Mouse (Mus musculus): ENCODE data around the gene Trmt10a. TPM values are rescaled to one million over a fixed set of nuclear protein-coding genes. Genes with fewer than 3 reads are reported as not detected.

The Trmt10a gene
- polyA plus RNA-seq, 1 experiment from 2014 or later, result 5.2 TPM

DNA sequence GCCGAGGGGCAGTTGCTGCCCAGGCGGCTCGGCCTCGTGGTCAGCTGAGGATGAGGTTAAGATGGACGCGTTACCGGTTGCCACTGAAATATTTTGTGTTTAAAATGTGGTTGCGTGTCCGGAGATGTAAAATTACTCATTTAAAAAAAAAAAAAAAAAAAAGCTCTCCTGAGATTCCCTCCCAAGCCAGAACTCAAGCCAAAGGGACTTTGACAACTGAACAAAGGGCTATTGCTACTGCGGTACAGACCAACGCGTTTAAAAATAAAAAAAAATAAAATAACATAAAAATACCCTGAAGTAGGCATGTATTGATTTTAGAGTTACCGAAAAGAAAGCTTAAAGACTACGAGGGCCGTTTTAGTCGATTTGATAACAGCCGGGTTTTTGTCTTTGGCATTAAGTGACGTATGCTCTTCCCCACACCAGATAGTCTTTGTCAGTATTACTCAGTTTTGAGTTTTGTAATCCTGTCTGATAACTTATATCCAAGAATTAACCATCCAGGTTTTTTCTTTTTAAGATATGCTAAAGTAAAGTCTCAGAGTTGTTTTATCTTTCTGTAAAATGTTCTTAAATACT, 903 bp downstream of the Trmt10a start:
- Histone ChIP-seq H3K27ac (ENCODE audit: low read length) (peak overlapping the region; percentile 100), H3K27me3 (ENCODE audit: control insufficient read depth, insufficient read depth, low read length) (no peaks in the 10 kb centered on the region), H3K4me3 (ENCODE audit: low read length) (peak overlapping the region; percentile 81), H3K36me3 (ENCODE audit: control insufficient read depth, insufficient read depth) (peaks cover 5% of the 10 kb centered on the region), H3K9me3 (replicated peaks; ENCODE audit: control insufficient read depth, low read length) (no peaks in the 10 kb centered on the region), H3K9ac (ENCODE audit: low read length) (peak overlapping the region; percentile 91), H3K4me1 (ENCODE audit: control insufficient read depth, insufficient read depth, low read length) (peaks cover 7% of the 10 kb centered on the region), H3K4me2 (ENCODE audit: low read depth, low read length) (peak overlapping the region; percentile 87)
- no peak for ATAC-seq (replicated peaks; ENCODE audit: extremely low read depth, insufficient read depth, low FRiP score)
- under 1% methylated on average over 18 of the region's 18 CpGs for WGBS

DNA sequence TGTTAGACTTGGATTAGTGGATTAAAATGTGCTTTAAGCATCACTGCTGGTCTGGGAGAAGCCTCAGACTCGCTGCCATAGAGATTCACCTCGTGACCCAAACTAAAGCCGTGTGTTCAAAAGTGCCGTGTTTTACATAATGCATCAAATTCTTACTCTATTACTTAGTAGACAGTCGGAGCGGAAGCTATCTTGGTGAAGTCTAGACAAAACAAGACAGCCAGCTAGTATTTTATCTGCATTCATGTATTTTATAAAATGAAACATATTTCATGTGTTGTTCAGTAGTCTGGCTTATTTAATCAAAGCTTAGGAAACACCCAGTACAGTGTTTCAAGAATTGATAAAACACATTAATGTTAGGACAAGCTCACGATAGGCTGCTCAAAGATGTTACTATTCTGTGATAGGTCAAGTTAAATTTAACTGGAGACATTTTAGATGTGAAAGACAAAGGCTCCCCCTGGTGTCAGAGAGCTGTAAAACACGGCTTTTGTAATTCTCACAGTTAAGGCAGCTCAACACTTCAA, 1.5 kb downstream of the Trmt10a start, which contains the start of gene Mttp:
Gene Mttp (minus strand): TSS at position 327 of the 530 bp plus-strand sequence.
- no peaks in the 10 kb centered on the region for H3K27me3 ChIP-seq (ENCODE audit: control insufficient read depth, insufficient read depth, low read length)
- ATAC-seq (replicated peaks; ENCODE audit: extremely low read depth, insufficient read depth, low FRiP score), result no peak
- H3K9me3 ChIP-seq (replicated peaks; ENCODE audit: control insufficient read depth, low read length), result no peaks in the 10 kb centered on the region
- H3K36me3 ChIP-seq (ENCODE audit: control insufficient read depth, insufficient read depth), result peaks cover 9% of the 10 kb centered on the region
- peak within 1 kb of the TSS; percentile 100 for H3K27ac ChIP-seq (ENCODE audit: low read length)
- peaks cover 4% of the 10 kb centered on the region for H3K4me1 ChIP-seq (ENCODE audit: control insufficient read depth, insufficient read depth, low read length)
- peak within 1 kb of the TSS; percentile 87 for H3K4me2 ChIP-seq (ENCODE audit: low read depth, low read length)
- H3K9ac ChIP-seq (ENCODE audit: low read length), result peak within 1 kb of the TSS; percentile 91
- peak within 1 kb of the TSS; percentile 81 for H3K4me3 ChIP-seq (ENCODE audit: low read length)
- WGBS, result 2% methylated on average over 8 of the region's 8 CpGs

DNA sequence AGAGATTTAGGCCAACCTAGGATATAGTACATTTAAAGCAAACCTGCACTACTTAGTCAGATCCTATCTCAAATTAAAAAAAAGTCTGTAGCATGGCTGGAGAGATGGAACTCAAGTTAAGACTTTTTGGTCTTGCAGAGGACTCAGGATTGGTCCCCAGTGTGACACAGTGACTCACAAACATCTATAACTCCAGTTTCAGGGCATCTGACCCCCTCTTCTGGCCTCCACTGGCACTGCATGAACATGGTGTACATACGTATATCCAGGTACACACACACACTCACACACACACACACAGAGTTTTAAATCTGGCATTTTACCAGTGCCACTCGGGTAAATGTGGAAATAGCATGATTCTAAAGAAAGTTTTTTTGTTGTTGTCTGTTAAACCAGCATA, 5.6 kb downstream of the Trmt10a start:
- Histone ChIP-seq H3K27me3 (ENCODE audit: control insufficient read depth, insufficient read depth, low read length) (no peaks in the 10 kb centered on the region), H3K36me3 (ENCODE audit: control insufficient read depth, insufficient read depth) (peaks cover 16% of the 10 kb centered on the region), H3K4me3 (ENCODE audit: low read length) (no peak overlapping the region), H3K27ac (ENCODE audit: low read length) (no peak overlapping the region), H3K9me3 (replicated peaks; ENCODE audit: control insufficient read depth, low read length) (no peaks in the 10 kb centered on the region), H3K4me2 (ENCODE audit: low read depth, low read length) (no peak overlapping the region), H3K4me1 (ENCODE audit: control insufficient read depth, insufficient read depth, low read length) (no peaks in the 10 kb centered on the region), H3K9ac (ENCODE audit: low read length) (no peak overlapping the region)
- no peak for ATAC-seq (replicated peaks; ENCODE audit: extremely low read depth, insufficient read depth, low FRiP score)
- WGBS, result 89% methylated on average over 2 of the region's 2 CpGs

DNA sequence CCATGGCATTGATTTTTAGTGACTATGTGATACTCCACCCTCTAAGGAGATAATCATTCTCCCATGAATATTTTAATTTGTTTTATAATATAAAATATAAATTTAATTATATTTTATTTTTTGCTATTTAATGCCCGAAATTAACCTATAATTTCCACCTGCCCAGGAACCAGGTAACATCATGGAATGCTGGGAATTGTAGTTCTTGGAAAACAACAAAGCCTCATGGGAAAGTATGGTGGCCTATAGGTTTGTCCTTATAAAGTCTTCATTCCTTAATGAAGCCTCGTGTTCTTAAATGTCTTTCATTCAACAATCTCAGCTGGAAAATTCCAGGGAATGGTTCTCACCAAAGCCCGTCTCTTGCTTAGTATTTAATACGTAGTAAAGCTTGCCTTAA, 11.8 kb downstream of the Trmt10a start:
- Histone ChIP-seq H3K4me2 (ENCODE audit: low read depth, low read length) (no peak overlapping the region), H3K9me3 (replicated peaks; ENCODE audit: control insufficient read depth, low read length) (no peaks in the 10 kb centered on the region), H3K4me1 (ENCODE audit: control insufficient read depth, insufficient read depth, low read length) (no peaks in the 10 kb centered on the region), H3K27me3 (ENCODE audit: control insufficient read depth, insufficient read depth, low read length) (no peaks in the 10 kb centered on the region), H3K27ac (ENCODE audit: low read length) (no peak overlapping the region), H3K9ac (ENCODE audit: low read length) (no peak overlapping the region), H3K36me3 (ENCODE audit: control insufficient read depth, insufficient read depth) (peaks cover 6% of the 10 kb centered on the region), H3K4me3 (ENCODE audit: low read length) (no peak overlapping the region)
- WGBS, result 87% methylated on average over 4 of the region's 4 CpGs
- ATAC-seq (replicated peaks; ENCODE audit: extremely low read depth, insufficient read depth, low FRiP score), result no peak

DNA sequence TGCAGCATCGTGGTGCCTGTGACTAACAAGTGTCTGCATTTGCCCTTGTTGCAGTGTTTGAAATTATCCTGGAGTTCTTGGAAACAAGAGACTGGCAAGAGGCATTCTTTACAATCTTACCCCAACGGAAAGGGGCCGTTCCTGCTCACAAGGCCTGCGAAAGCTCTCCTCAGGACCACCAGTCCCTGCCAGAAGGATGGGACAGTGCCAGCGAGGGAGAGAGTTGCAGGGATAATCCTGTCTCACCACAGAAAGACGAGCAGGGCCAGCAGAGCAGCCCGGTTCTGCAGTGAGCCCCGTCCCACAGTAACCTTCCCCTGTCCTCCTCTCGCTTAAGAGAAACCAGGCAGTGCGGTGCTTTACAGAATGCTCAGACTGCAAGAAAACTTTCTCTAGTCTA, 13.4 kb downstream of the Trmt10a start:
- WGBS, result 79% methylated on average over 10 of the region's 10 CpGs
- Histone ChIP-seq H3K9me3 (replicated peaks; ENCODE audit: control insufficient read depth, low read length) (no peaks in the 10 kb centered on the region), H3K9ac (ENCODE audit: low read length) (no peak overlapping the region), H3K4me2 (ENCODE audit: low read depth, low read length) (no peak overlapping the region), H3K4me1 (ENCODE audit: control insufficient read depth, insufficient read depth, low read length) (no peaks in the 10 kb centered on the region), H3K27ac (ENCODE audit: low read length) (no peak overlapping the region), H3K4me3 (ENCODE audit: low read length) (no peak overlapping the region), H3K36me3 (ENCODE audit: control insufficient read depth, insufficient read depth) (peaks cover 4% of the 10 kb centered on the region), H3K27me3 (ENCODE audit: control insufficient read depth, insufficient read depth, low read length) (no peaks in the 10 kb centered on the region)
- ATAC-seq (replicated peaks; ENCODE audit: extremely low read depth, insufficient read depth, low FRiP score), result no peak

DNA sequence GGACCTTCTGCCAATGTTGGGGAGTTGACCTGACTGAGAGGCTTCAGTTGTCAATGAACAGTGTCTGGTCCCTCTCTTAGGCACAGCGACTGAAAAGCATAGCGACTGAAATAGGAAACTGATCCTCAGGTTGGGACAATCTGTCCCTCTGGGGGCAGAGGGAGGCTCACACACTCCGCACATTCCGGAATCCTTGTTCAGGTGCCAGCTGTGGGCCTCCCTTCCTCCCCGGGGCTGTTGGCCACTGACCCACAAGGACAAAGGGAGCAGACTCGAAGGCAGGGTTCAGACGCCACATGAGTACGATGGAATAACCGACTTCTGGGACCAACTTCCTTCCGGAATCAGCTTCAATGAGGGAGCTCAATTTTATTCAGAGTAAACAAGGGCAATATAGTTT, 18.4 kb downstream of the Trmt10a start:
- H3K27me3 ChIP-seq (ENCODE audit: control insufficient read depth, insufficient read depth, low read length), result no peaks in the 10 kb centered on the region
- H3K27ac ChIP-seq (ENCODE audit: low read length), result no peak overlapping the region
- 78% methylated on average over 10 of the region's 10 CpGs for WGBS
- H3K36me3 ChIP-seq (ENCODE audit: control insufficient read depth, insufficient read depth), result no peaks in the 10 kb centered on the region
- 0 out of 2 replicates have a peak, but pooled peaks cover 2% of the 10 kb centered on the region for H3K4me1 ChIP-seq (ENCODE audit: control insufficient read depth, insufficient read depth, low read length)
- H3K9ac ChIP-seq (ENCODE audit: low read length), result no peak overlapping the region
- ATAC-seq (replicated peaks; ENCODE audit: extremely low read depth, insufficient read depth, low FRiP score), result no peak
- no peaks in the 10 kb centered on the region for H3K9me3 ChIP-seq (replicated peaks; ENCODE audit: control insufficient read depth, low read length)
- no peak overlapping the region for H3K4me2 ChIP-seq (ENCODE audit: low read depth, low read length)
- H3K4me3 ChIP-seq (ENCODE audit: low read length), result no peak overlapping the region

DNA sequence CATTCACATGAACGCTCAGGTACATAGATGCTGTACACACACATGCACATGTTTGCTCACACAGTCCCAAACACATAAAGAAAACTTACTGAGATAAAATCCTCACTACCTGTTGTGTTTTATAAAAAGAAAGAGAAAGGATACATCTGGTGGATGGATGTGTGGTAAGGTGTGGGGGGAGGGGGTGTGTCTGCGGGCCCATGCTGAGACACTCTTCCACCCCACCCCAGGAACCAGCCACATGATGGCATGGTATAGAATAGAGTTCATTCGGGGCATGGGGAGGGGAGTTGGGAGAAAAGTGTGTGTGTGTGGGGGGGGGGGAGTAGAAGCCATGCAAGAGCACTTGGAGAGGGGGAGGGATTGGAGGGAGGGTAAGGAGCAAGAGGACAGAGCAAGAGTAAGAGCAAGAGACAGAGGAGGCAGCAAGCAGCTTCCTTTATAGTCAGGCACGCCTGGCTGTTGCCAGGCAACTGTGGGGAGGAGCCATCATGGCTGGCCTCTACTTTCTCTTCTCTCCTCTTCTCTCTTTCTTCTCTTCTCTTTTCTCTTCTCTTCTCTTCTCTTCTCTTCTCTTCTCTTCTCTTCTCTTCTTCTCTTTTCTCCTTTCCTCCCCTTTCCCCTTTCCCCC, 19.4 kb downstream of the Trmt10a start:
- 53% methylated on average over 4 of the region's 4 CpGs for WGBS
- no peaks in the 10 kb centered on the region for H3K36me3 ChIP-seq (ENCODE audit: control insufficient read depth, insufficient read depth)
- no peaks in the 10 kb centered on the region for H3K9me3 ChIP-seq (replicated peaks; ENCODE audit: control insufficient read depth, low read length)
- H3K4me2 ChIP-seq (ENCODE audit: low read depth, low read length), result no peak overlapping the region
- H3K4me1 ChIP-seq (ENCODE audit: control insufficient read depth, insufficient read depth, low read length), result 0 out of 2 replicates have a peak, but pooled peaks cover 2% of the 10 kb centered on the region
- H3K4me3 ChIP-seq (ENCODE audit: low read length), result no peak overlapping the region
- H3K27me3 ChIP-seq (ENCODE audit: control insufficient read depth, insufficient read depth, low read length), result no peaks in the 10 kb centered on the region
- no peak for ATAC-seq (replicated peaks; ENCODE audit: extremely low read depth, insufficient read depth, low FRiP score)
- no peak overlapping the region for H3K9ac ChIP-seq (ENCODE audit: low read length)
- no peak overlapping the region for H3K27ac ChIP-seq (ENCODE audit: low read length)

DNA sequence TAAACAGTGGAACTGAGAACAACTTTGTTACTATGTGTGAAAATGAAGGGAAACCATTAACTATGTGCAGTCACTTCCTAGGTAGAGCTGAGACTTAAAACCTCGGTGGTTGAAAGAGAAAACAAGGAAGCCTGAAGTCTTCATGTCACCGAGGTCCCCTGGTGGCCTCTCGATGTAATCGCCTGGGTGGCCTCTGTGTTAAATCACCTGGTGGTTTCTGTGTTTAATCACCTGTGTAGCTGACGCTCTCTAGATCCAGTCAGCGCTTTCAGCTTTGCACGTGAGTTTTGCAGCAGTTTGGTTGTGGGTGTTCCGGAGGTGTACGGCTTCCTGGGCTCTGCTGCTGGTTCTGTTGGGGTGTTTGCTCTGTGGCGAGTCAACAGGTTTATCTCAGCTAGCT, 30.0 kb downstream of the Trmt10a start:
- no peak overlapping the region for H3K9ac ChIP-seq (ENCODE audit: low read length)
- WGBS, result 77% methylated on average over 10 of the region's 10 CpGs
- no peak overlapping the region for H3K4me2 ChIP-seq (ENCODE audit: low read depth, low read length)
- ATAC-seq (replicated peaks; ENCODE audit: extremely low read depth, insufficient read depth, low FRiP score), result no peak
- no peaks in the 10 kb centered on the region for H3K27me3 ChIP-seq (ENCODE audit: control insufficient read depth, insufficient read depth, low read length)
- no peak overlapping the region for H3K27ac ChIP-seq (ENCODE audit: low read length)
- no peak overlapping the region for H3K4me3 ChIP-seq (ENCODE audit: low read length)
- no peaks in the 10 kb centered on the region for H3K4me1 ChIP-seq (ENCODE audit: control insufficient read depth, insufficient read depth, low read length)
- H3K9me3 ChIP-seq (replicated peaks; ENCODE audit: control insufficient read depth, low read length), result no peaks in the 10 kb centered on the region
- H3K36me3 ChIP-seq (ENCODE audit: control insufficient read depth, insufficient read depth), result no peaks in the 10 kb centered on the region

DNA sequence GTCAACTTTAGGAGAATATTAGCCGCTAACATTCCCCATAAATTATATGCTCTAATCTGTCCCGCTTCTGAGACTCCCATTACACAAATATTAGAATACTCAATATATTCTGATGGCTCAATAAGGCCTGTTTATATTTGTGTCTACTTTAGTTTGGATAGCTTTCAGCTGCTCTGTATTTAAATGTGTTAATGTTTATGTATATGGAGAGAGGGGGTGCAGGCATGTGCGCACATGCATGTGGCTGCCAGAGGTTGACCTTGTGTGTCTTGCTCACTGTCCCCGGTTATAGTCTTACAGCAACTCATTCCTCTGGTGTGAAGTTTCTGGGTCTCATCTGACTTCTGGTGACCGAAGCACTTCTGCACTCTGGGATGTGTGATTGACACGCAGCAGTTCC, 32.3 kb downstream of the Trmt10a start:
- 71% methylated on average over 6 of the region's 6 CpGs for WGBS
- H3K27me3 ChIP-seq (ENCODE audit: control insufficient read depth, insufficient read depth, low read length), result no peaks in the 10 kb centered on the region
- H3K4me3 ChIP-seq (ENCODE audit: low read length), result no peak overlapping the region
- no peaks in the 10 kb centered on the region for H3K4me1 ChIP-seq (ENCODE audit: control insufficient read depth, insufficient read depth, low read length)
- no peak overlapping the region for H3K9ac ChIP-seq (ENCODE audit: low read length)
- no peak for ATAC-seq (replicated peaks; ENCODE audit: extremely low read depth, insufficient read depth, low FRiP score)
- no peaks in the 10 kb centered on the region for H3K9me3 ChIP-seq (replicated peaks; ENCODE audit: control insufficient read depth, low read length)
- H3K4me2 ChIP-seq (ENCODE audit: low read depth, low read length), result no peak overlapping the region
- no peak overlapping the region for H3K27ac ChIP-seq (ENCODE audit: low read length)
- H3K36me3 ChIP-seq (ENCODE audit: control insufficient read depth, insufficient read depth), result no peaks in the 10 kb centered on the region
